Mouse (Mus musculus) hindbrain, embryonic 12.5 days (tissue): ENCODE data around the gene Zfp385c. TPM values are rescaled to one million over a fixed set of nuclear protein-coding genes. Genes with fewer than 3 reads are reported as not detected.
A peak's percentile ranks its signal among the peaks of the same experiment; 100 is the strongest.

Source experiments
- ATAC-seq: fragments of 200-750 bp; cut with Nextera tagmentation; 2 replicates; pipeline ENCODE4 v1.8.0; 2017; ENCODE audit warnings: moderate TSS enrichment; ENCODE audit not compliant: low FRiP score
- H3K27ac ChIP-seq: fragments of 300-500 bp; sonication (generic); 2 replicates; pipeline ENCODE4 v1.5.1; 2016; ENCODE audit warnings: mild to moderate bottlenecking
- H3K27me3 ChIP-seq: fragments of 300-500 bp; sonication (generic); 2 replicates; pipeline ENCODE4 v1.6.1; 2016; ENCODE audit warnings: mild to moderate bottlenecking
- H3K36me3 ChIP-seq: fragments of 300-500 bp; sonication (generic); 2 replicates; pipeline ENCODE4 v1.6.1; 2016; ENCODE audit warnings: mild to moderate bottlenecking
- H3K4me1 ChIP-seq: fragments of 300-500 bp; sonication (generic); 2 replicates; pipeline ENCODE4 v1.6.1; 2016
- H3K4me2 ChIP-seq: fragments of 300-500 bp; sonication (generic); replicated peaks from 2 replicates; pipeline ENCODE4 v1.6.1; 2016; ENCODE audit warnings: mild to moderate bottlenecking
- H3K4me3 ChIP-seq: fragments of 300-500 bp; sonication (generic); 2 replicates; pipeline ENCODE4 v1.5.1; 2016; ENCODE audit warnings: mild to moderate bottlenecking
- H3K9ac ChIP-seq: fragments of 300-500 bp; sonication (generic); 2 replicates; pipeline ENCODE4 v1.6.1; 2016; ENCODE audit warnings: mild to moderate bottlenecking, moderate library complexity
- H3K9me3 ChIP-seq: fragments of 300-500 bp; sonication (generic); replicated peaks from 2 replicates; pipeline ENCODE4 v1.6.1; 2016; ENCODE audit warnings: mild to moderate bottlenecking
- WGBS: fragments of 180-500 bp; shearing (Covaris S2); methylation state at CpG from one replicate; pipeline ENCODE4 v1.1.7; 2016; 5-methylcytosine and 5-hydroxymethylcytosine counted together
- polyA plus RNA-seq: library from polyadenylated mRNA; unstranded; fragments of >200 nt; fragmentation: Nextera tagmentation; extraction: Ambion mirVana; gene quantifications from 2 replicates; pipeline ENCODE4 v1.2.1, GENCODE M21; 2016

Zfp385c gene
- polyA plus RNA-seq: 0.53 and 0.74 TPM in 2 replicates

- peak within 1 kb of the TSS; percentile 53 for H3K4me2 ChIP-seq
- H3K27me3 ChIP-seq: peaks cover 34% of the 10 kb centered on the region
- peak within 1 kb of the TSS; percentile 15; the same call in 1 of the 2 replicates for H3K9ac ChIP-seq
- H3K9me3 ChIP-seq: no peaks in the 10 kb centered on the region
- no peak within 1 kb of the TSS for H3K27ac ChIP-seq
- WGBS: 2% methylated on average over 23 of the region's 23 CpGs
- peak within 1 kb of the TSS; percentile 24 for H3K4me3 ChIP-seq
- ATAC-seq: no peak
- no peaks in the 10 kb centered on the region for H3K36me3 ChIP-seq
- peaks cover 14% of the 10 kb centered on the region for H3K4me1 ChIP-seq
Observed at GRCm38 (mm10) chr11:100692164-100692616, at the start of gene Zfp385c. Gene Zfp385c, minus strand, starts transcription at chr11:100692455.

- 75% methylated on average over 6 of the region's 6 CpGs for WGBS
- Histone ChIP-seq H3K4me1 (peaks cover 15% of the 10 kb centered on the region), H3K9ac (no peak overlapping the region), H3K27ac (no peak overlapping the region), H3K27me3 (no peaks in the 10 kb centered on the region), H3K4me3 (no peak overlapping the region), H3K36me3 (0 out of 2 replicates have a peak, but pooled peaks cover 4% of the 10 kb centered on the region), H3K9me3 (no peaks in the 10 kb centered on the region), H3K4me2 (no peak overlapping the region)
- no peak for ATAC-seq
Observed at GRCm38 (mm10) chr11:100741348-100741747, 49.1 kb upstream of the Zfp385c start.

- Histone ChIP-seq H3K9me3 (no peaks in the 10 kb centered on the region), H3K27me3 (no peaks in the 10 kb centered on the region), H3K9ac (peak overlapping the region; percentile 36; the same call in 1 of the 2 replicates), H3K36me3 (0 out of 2 replicates have a peak, but pooled peaks cover 4% of the 10 kb centered on the region), H3K4me2 (peak overlapping the region; percentile 89), H3K27ac (no peak overlapping the region; the same call in 1 of the 2 replicates), H3K4me3 (peak overlapping the region; percentile 84), H3K4me1 (peaks cover 20% of the 10 kb centered on the region)
- 0 out of 2 replicates have a peak, but pooled peaks have one; percentile 9 for ATAC-seq
- WGBS: 29% methylated on average over 5 of the region's 5 CpGs
Observed at GRCm38 (mm10) chr11:100738749-100739148, 46.5 kb upstream of the Zfp385c start.

GRCm38 (mm10) chr11:100738066-100738604 lies 45.9 kb upstream of the Zfp385c start, which contains the start of gene Rab5c:
Gene Rab5c, minus strand, starts transcription at chr11:100738215.
- Histone ChIP-seq H3K4me3 (peak within 1 kb of the TSS; percentile 84), H3K9me3 (no peaks in the 10 kb centered on the region), H3K36me3 (peaks cover 5% of the 10 kb centered on the region; the same call in 1 of the 2 replicates), H3K4me1 (peaks cover 20% of the 10 kb centered on the region), H3K27ac (peak within 1 kb of the TSS; percentile 76), H3K4me2 (peak within 1 kb of the TSS; percentile 89), H3K9ac (peak within 1 kb of the TSS; percentile 93), H3K27me3 (no peaks in the 10 kb centered on the region)
- WGBS: under 1% methylated on average over 39 of the region's 39 CpGs
- ATAC-seq: peak; percentile 99

- H3K9me3 ChIP-seq: no peaks in the 10 kb centered on the region
- peaks cover 20% of the 10 kb centered on the region for H3K4me1 ChIP-seq
- peaks cover 14% of the 10 kb centered on the region; the same call in 1 of the 2 replicates for H3K36me3 ChIP-seq
- H3K4me2 ChIP-seq: peak overlapping the region; percentile 89
- no peak for ATAC-seq
- H3K27ac ChIP-seq: no peak overlapping the region
- WGBS: 3% methylated on average over 13 of the region's 13 CpGs
- H3K4me3 ChIP-seq: peak overlapping the region; percentile 84
- H3K27me3 ChIP-seq: no peaks in the 10 kb centered on the region
- H3K9ac ChIP-seq: peak overlapping the region; percentile 93
Observed at GRCm38 (mm10) chr11:100737105-100737733, 45.0 kb upstream of the Zfp385c start.

GRCm38 (mm10) chr11:100736746-100737080 lies 44.5 kb upstream of the Zfp385c start:
- Histone ChIP-seq H3K4me1 (peaks cover 20% of the 10 kb centered on the region), H3K4me3 (peak overlapping the region; percentile 84), H3K27ac (no peak overlapping the region), H3K27me3 (no peaks in the 10 kb centered on the region), H3K36me3 (peaks cover 14% of the 10 kb centered on the region; the same call in 1 of the 2 replicates), H3K9me3 (no peaks in the 10 kb centered on the region), H3K4me2 (peak overlapping the region; percentile 89), H3K9ac (no peak overlapping the region)
- no peak for ATAC-seq
- 83% methylated on average over 4 of the region's 4 CpGs for WGBS

- H3K27me3 ChIP-seq: no peaks in the 10 kb centered on the region
- no peak for ATAC-seq
- H3K4me2 ChIP-seq: peak overlapping the region; percentile 22; the same call in 1 of the 2 replicates
- 0 out of 2 replicates have a peak overlapping the region, but pooled peaks have one; percentile 18 for H3K9ac ChIP-seq
- peaks cover 20% of the 10 kb centered on the region for H3K4me1 ChIP-seq
- 80% methylated on average over 14 of the region's 14 CpGs for WGBS
- no peaks in the 10 kb centered on the region for H3K9me3 ChIP-seq
- H3K4me3 ChIP-seq: peak overlapping the region; percentile 11; the same call in 1 of the 2 replicates
- H3K36me3 ChIP-seq: peaks cover 10% of the 10 kb centered on the region; the same call in 1 of the 2 replicates
- H3K27ac ChIP-seq: no peak overlapping the region
Observed at GRCm38 (mm10) chr11:100735954-100736745, 43.9 kb upstream of the Zfp385c start.

GRCm38 (mm10) chr11:100735134-100735865 lies 43.0 kb upstream of the Zfp385c start:
- Histone ChIP-seq H3K4me2 (no peak overlapping the region), H3K36me3 (peaks cover 10% of the 10 kb centered on the region; the same call in 1 of the 2 replicates), H3K9me3 (no peaks in the 10 kb centered on the region), H3K9ac (no peak overlapping the region), H3K4me3 (no peak overlapping the region), H3K27me3 (no peaks in the 10 kb centered on the region), H3K4me1 (peaks cover 20% of the 10 kb centered on the region), H3K27ac (no peak overlapping the region)
- WGBS: 92% methylated on average over 9 of the region's 9 CpGs
- no peak for ATAC-seq

GRCm38 (mm10) chr11:100730477-100731205 lies 38.4 kb upstream of the Zfp385c start:
- H3K4me2 ChIP-seq: no peak overlapping the region
- H3K27ac ChIP-seq: no peak overlapping the region
- ATAC-seq: no peak
- no peaks in the 10 kb centered on the region for H3K4me1 ChIP-seq
- H3K9me3 ChIP-seq: no peaks in the 10 kb centered on the region
- no peaks in the 10 kb centered on the region for H3K27me3 ChIP-seq
- H3K4me3 ChIP-seq: no peak overlapping the region
- peaks cover 21% of the 10 kb centered on the region for H3K36me3 ChIP-seq
- H3K9ac ChIP-seq: no peak overlapping the region
- 90% methylated on average over 6 of the region's 6 CpGs for WGBS

GRCm38 (mm10) chr11:100729976-100730375 lies 37.7 kb upstream of the Zfp385c start:
- H3K4me3 ChIP-seq: no peak overlapping the region
- H3K4me1 ChIP-seq: peaks cover 4% of the 10 kb centered on the region
- no peak overlapping the region for H3K9ac ChIP-seq
- H3K27ac ChIP-seq: no peak overlapping the region
- no peaks in the 10 kb centered on the region for H3K27me3 ChIP-seq
- 95% methylated on average over 4 of the region's 4 CpGs for WGBS
- H3K36me3 ChIP-seq: peaks cover 21% of the 10 kb centered on the region
- no peak for ATAC-seq
- no peak overlapping the region for H3K4me2 ChIP-seq
- no peaks in the 10 kb centered on the region for H3K9me3 ChIP-seq

- Histone ChIP-seq H3K9ac (no peak overlapping the region), H3K36me3 (peaks cover 21% of the 10 kb centered on the region), H3K27ac (no peak overlapping the region), H3K4me2 (no peak overlapping the region), H3K27me3 (no peaks in the 10 kb centered on the region), H3K9me3 (no peaks in the 10 kb centered on the region), H3K4me1 (peaks cover 6% of the 10 kb centered on the region), H3K4me3 (no peak overlapping the region)
- 87% methylated on average over 6 of the region's 6 CpGs for WGBS
- no peak for ATAC-seq
Observed at GRCm38 (mm10) chr11:100728601-100729000, 36.3 kb upstream of the Zfp385c start.
